Mouse (Mus musculus) layer of hippocampus, postnatal 10 days (tissue): ENCODE results near the gene Stard10. TPM values are rescaled to one million over a fixed set of nuclear protein-coding genes. Genes with fewer than 3 reads are reported as not detected.

Experiments used
- DNase-seq, 2 experiments: peaks; one replicate each; pipeline ENCODE4 v3.0.0; 2021; ENCODE audit warnings: low spot score in 2 of 2
- total RNA-seq, 2 experiments: library from RNA; stranded (reverse); gene quantifications; 2 replicates each; pipeline ENCODE4 v1.2.3; 2021

Gene Stard10
- total RNA-seq, 2 experiments from 2014 or later = 13.3 to 15.7 TPM

- no peak for DNase-seq
Measured at GRCm38 (mm10) chr7:101329606-101330005, 12.7 kb downstream of the Stard10 start.

- no peak for DNase-seq
Measured at GRCm38 (mm10) chr7:101330074-101330840, 13.4 kb downstream of the Stard10 start.

- DNase-seq = no peak
Measured at GRCm38 (mm10) chr7:101330841-101331173, 13.9 kb downstream of the Stard10 start.

GRCm38 (mm10) chr7:101332045-101332831 lies 15.4 kb downstream of the Stard10 start:
- DNase-seq = no peak

- DNase-seq = no peak
Measured at GRCm38 (mm10) chr7:101335228-101335627, 18.3 kb downstream of the Stard10 start.

GRCm38 (mm10) chr7:101336686-101337085 lies 19.8 kb downstream of the Stard10 start:
- no peak for DNase-seq

- no peak for DNase-seq
Measured at GRCm38 (mm10) chr7:101337401-101337800, 20.5 kb downstream of the Stard10 start.

GRCm38 (mm10) chr7:101341405-101341804 lies 24.5 kb downstream of the Stard10 start:
- DNase-seq = no peak

GRCm38 (mm10) chr7:101343135-101343534 lies 26.2 kb downstream of the Stard10 start:
- no peak for DNase-seq

GRCm38 (mm10) chr7:101344892-101345291 lies 28.0 kb downstream of the Stard10 start:
- DNase-seq = no peak

- DNase-seq = no peak
Measured at GRCm38 (mm10) chr7:101346991-101347390, 30.1 kb downstream of the Stard10 start.

GRCm38 (mm10) chr7:101347767-101348270 lies 30.9 kb downstream of the Stard10 start, which contains the start of gene Arap1:
Gene Arap1, plus strand, starts transcription at chr7:101348067.
- peak; percentile 20 to 52 for DNase-seq

- DNase-seq = no peak
Measured at GRCm38 (mm10) chr7:101348312-101348711, 31.4 kb downstream of the Stard10 start.

- DNase-seq = peak; percentile 54 to 70
Measured at GRCm38 (mm10) chr7:101349861-101350260, 33.0 kb downstream of the Stard10 start.

- DNase-seq = no peak
Measured at GRCm38 (mm10) chr7:101352404-101352803, 35.5 kb downstream of the Stard10 start.

- no peak for DNase-seq
Measured at GRCm38 (mm10) chr7:101354423-101354822, 37.5 kb downstream of the Stard10 start.

- no peak for DNase-seq
Measured at GRCm38 (mm10) chr7:101355551-101356100, 38.7 kb downstream of the Stard10 start.

- DNase-seq = no peak
Measured at GRCm38 (mm10) chr7:101356868-101357267, 40.0 kb downstream of the Stard10 start.

GRCm38 (mm10) chr7:101360406-101360805 lies 43.5 kb downstream of the Stard10 start:
- no peak for DNase-seq

- no peak for DNase-seq
Measured at GRCm38 (mm10) chr7:101361021-101361420, 44.1 kb downstream of the Stard10 start.

GRCm38 (mm10) chr7:101361767-101362166 lies 44.9 kb downstream of the Stard10 start:
- no peak for DNase-seq

- no peak for DNase-seq
Measured at GRCm38 (mm10) chr7:101362791-101363191, 45.9 kb downstream of the Stard10 start.
